Mouse (Mus musculus): ENCODE data around the gene Tas2r126. TPM values are rescaled to one million over a fixed set of nuclear protein-coding genes. Genes with fewer than 3 reads are reported as not detected.

Tas2r126 gene
- not detected in 2 replicates for polyA plus RNA-seq (2015; fragmentation: Nextera tagmentation; extraction: Ambion mirVana)

- no peaks in the 10 kb centered on the region for H3K36me3 ChIP-seq (ENCODE audit: control insufficient read depth, insufficient read depth)
- no peak within 1 kb of the TSS for H3K4me3 ChIP-seq (ENCODE audit: low read depth, low read length)
- H3K4me1 ChIP-seq (replicated peaks; ENCODE audit: control insufficient read depth, insufficient read depth, low read length): no peaks in the 10 kb centered on the region
- no peak within 1 kb of the TSS for H3K27ac ChIP-seq (ENCODE audit: low read depth, low read length)
- no peak for ATAC-seq
- 69% methylated on average over 6 of the region's 6 CpGs for WGBS
- H3K9me3 ChIP-seq (ENCODE audit: control insufficient read depth): no peaks in the 10 kb centered on the region
- no peak within 1 kb of the TSS for H3K4me2 ChIP-seq (replicated peaks; ENCODE audit: low read depth)
- TF ChIP-seq CTCF (IDR thresholded peaks at IDR 0.05; ENCODE audit: low read depth): no peak
- no peak within 1 kb of the TSS for H3K9ac ChIP-seq (ENCODE audit: low read depth, low read length)
- H3K27me3 ChIP-seq (replicated peaks; ENCODE audit: control insufficient read depth, insufficient read depth, low read length): no peaks in the 10 kb centered on the region
These were observed at the start of gene Tas2r126 for GRCm38 (mm10) chr6:42434446-42434845. TSS of gene Tas2r126 (plus strand) at chr6:42434535.

- Histone ChIP-seq H3K27me3 (replicated peaks; ENCODE audit: control insufficient read depth, insufficient read depth, low read length) (no peaks in the 10 kb centered on the region), H3K9me3 (ENCODE audit: control insufficient read depth) (no peaks in the 10 kb centered on the region), H3K36me3 (ENCODE audit: control insufficient read depth, insufficient read depth) (no peaks in the 10 kb centered on the region), H3K4me1 (replicated peaks; ENCODE audit: control insufficient read depth, insufficient read depth, low read length) (no peaks in the 10 kb centered on the region), H3K27ac (ENCODE audit: low read depth, low read length) (no peak overlapping the region), H3K9ac (ENCODE audit: low read depth, low read length) (no peak overlapping the region), H3K4me2 (replicated peaks; ENCODE audit: low read depth) (no peak overlapping the region), H3K4me3 (ENCODE audit: low read depth, low read length) (no peak overlapping the region)
- WGBS: 89% methylated on average over 4 of the region's 4 CpGs
- no peak for TF ChIP-seq CTCF (IDR thresholded peaks at IDR 0.05; ENCODE audit: low read depth)
- no peak for ATAC-seq
These were observed 48.7 kb upstream of the Tas2r126 start for GRCm38 (mm10) chr6:42385635-42386034.

GRCm38 (mm10) chr6:42391796-42392330 is 42.5 kb upstream of the Tas2r126 start:
- Histone ChIP-seq H3K36me3 (ENCODE audit: control insufficient read depth, insufficient read depth) (no peaks in the 10 kb centered on the region), H3K27ac (ENCODE audit: low read depth, low read length) (no peak overlapping the region), H3K4me1 (replicated peaks; ENCODE audit: control insufficient read depth, insufficient read depth, low read length) (no peaks in the 10 kb centered on the region), H3K4me3 (ENCODE audit: low read depth, low read length) (no peak overlapping the region), H3K4me2 (replicated peaks; ENCODE audit: low read depth) (no peak overlapping the region), H3K9me3 (ENCODE audit: control insufficient read depth) (no peaks in the 10 kb centered on the region), H3K9ac (ENCODE audit: low read depth, low read length) (no peak overlapping the region), H3K27me3 (replicated peaks; ENCODE audit: control insufficient read depth, insufficient read depth, low read length) (no peaks in the 10 kb centered on the region)
- 25% methylated on average over 2 of the region's 2 CpGs for WGBS
- no peak for TF ChIP-seq CTCF (IDR thresholded peaks at IDR 0.05; ENCODE audit: low read depth)
- ATAC-seq: no peak

GRCm38 (mm10) chr6:42395960-42396809 is 38.1 kb upstream of the Tas2r126 start:
- 51% methylated on average over 9 of the region's 9 CpGs for WGBS

GRCm38 (mm10) chr6:42397041-42397657 is 37.2 kb upstream of the Tas2r126 start:
- Histone ChIP-seq H3K36me3 (ENCODE audit: control insufficient read depth, insufficient read depth) (no peaks in the 10 kb centered on the region), H3K27me3 (replicated peaks; ENCODE audit: control insufficient read depth, insufficient read depth, low read length) (no peaks in the 10 kb centered on the region), H3K4me3 (ENCODE audit: low read depth, low read length) (no peak overlapping the region), H3K4me2 (replicated peaks; ENCODE audit: low read depth) (no peak overlapping the region), H3K9me3 (ENCODE audit: control insufficient read depth) (no peaks in the 10 kb centered on the region), H3K9ac (ENCODE audit: low read depth, low read length) (no peak overlapping the region), H3K27ac (ENCODE audit: low read depth, low read length) (no peak overlapping the region), H3K4me1 (replicated peaks; ENCODE audit: control insufficient read depth, insufficient read depth, low read length) (no peaks in the 10 kb centered on the region)
- no peak for ATAC-seq
- WGBS: 66% methylated on average over 3 of the region's 3 CpGs
- TF ChIP-seq CTCF (IDR thresholded peaks at IDR 0.05; ENCODE audit: low read depth): no peak

More at GRCm38 (mm10) chr6:42395960-42396809, 38.1 kb upstream of the Tas2r126 start:
- no peak overlapping the region for H3K4me3 ChIP-seq (ENCODE audit: low read depth, low read length)
- TF ChIP-seq CTCF (IDR thresholded peaks at IDR 0.05; ENCODE audit: low read depth): no peak
- no peak overlapping the region for H3K9ac ChIP-seq (ENCODE audit: low read depth, low read length)
- no peaks in the 10 kb centered on the region for H3K4me1 ChIP-seq (replicated peaks; ENCODE audit: control insufficient read depth, insufficient read depth, low read length)
- H3K27ac ChIP-seq (ENCODE audit: low read depth, low read length): no peak overlapping the region
- H3K36me3 ChIP-seq (ENCODE audit: control insufficient read depth, insufficient read depth): no peaks in the 10 kb centered on the region
- no peaks in the 10 kb centered on the region for H3K27me3 ChIP-seq (replicated peaks; ENCODE audit: control insufficient read depth, insufficient read depth, low read length)
- no peak overlapping the region for H3K4me2 ChIP-seq (replicated peaks; ENCODE audit: low read depth)
- no peaks in the 10 kb centered on the region for H3K9me3 ChIP-seq (ENCODE audit: control insufficient read depth)
- ATAC-seq: peak; percentile 57; the same call in 1 of the 2 replicates

GRCm38 (mm10) chr6:42398285-42398684 is 36.0 kb upstream of the Tas2r126 start:
- no peak for ATAC-seq
- 82% methylated on average over 3 of the region's 3 CpGs for WGBS
- TF ChIP-seq CTCF (IDR thresholded peaks at IDR 0.05; ENCODE audit: low read depth): no peak

More at GRCm38 (mm10) chr6:42398285-42398684, 36.0 kb upstream of the Tas2r126 start:
- H3K4me2 ChIP-seq (replicated peaks; ENCODE audit: low read depth): no peak overlapping the region
- no peak overlapping the region for H3K27ac ChIP-seq (ENCODE audit: low read depth, low read length)
- no peaks in the 10 kb centered on the region for H3K27me3 ChIP-seq (replicated peaks; ENCODE audit: control insufficient read depth, insufficient read depth, low read length)
- no peaks in the 10 kb centered on the region for H3K9me3 ChIP-seq (ENCODE audit: control insufficient read depth)
- no peaks in the 10 kb centered on the region for H3K4me1 ChIP-seq (replicated peaks; ENCODE audit: control insufficient read depth, insufficient read depth, low read length)
- H3K36me3 ChIP-seq (ENCODE audit: control insufficient read depth, insufficient read depth): no peaks in the 10 kb centered on the region
- no peak overlapping the region for H3K9ac ChIP-seq (ENCODE audit: low read depth, low read length)
- no peak overlapping the region for H3K4me3 ChIP-seq (ENCODE audit: low read depth, low read length)
